Mouse (Mus musculus) C2C12 (cell line): Measurements from ENCODE around the gene Olfr73. TPM values are rescaled to one million over a fixed set of nuclear protein-coding genes. Genes with fewer than 3 reads are reported as not detected.
"Not testable (repeated sequence)": the region's sequence is repeated elsewhere in the genome, so short reads cannot be mapped to it uniquely, and the experiment has no call there.

Source experiments
- H3K27me3 ChIP-seq: one replicate; pipeline ENCODE4 v1.6.1; 2011; ENCODE audit not compliant: control insufficient read depth, insufficient read depth, insufficient read length
- H3K36me3 ChIP-seq: one replicate; pipeline ENCODE4 v1.6.1; 2011; ENCODE audit not compliant: control insufficient read depth, insufficient read depth
- H3K4me3 ChIP-seq: one replicate; pipeline ENCODE4 v1.5.1; 2011; ENCODE audit warnings: mild to moderate bottlenecking, control low read depth; ENCODE audit not compliant: poor library complexity, insufficient read depth, severe bottlenecking
- H3K79me2 ChIP-seq: one replicate; pipeline ENCODE4 v1.6.1; 2011; ENCODE audit not compliant: control insufficient read depth, insufficient read depth
- H3K79me3 ChIP-seq: one replicate; pipeline ENCODE4 v1.6.1; 2011; ENCODE audit warnings: low read depth, control low read depth
- H3ac ChIP-seq: one replicate; pipeline ENCODE3; 2011; ENCODE audit warnings: low read depth; ENCODE audit not compliant: control insufficient read depth, insufficient read length
- CEBPB ChIP-seq: IDR thresholded peaks from one replicate; pipeline ENCODE4 v1.6.1; 2011; ENCODE audit warnings: low read depth, mild to moderate bottlenecking, control low read depth, moderate library complexity
- CTCF ChIP-seq: IDR thresholded peaks from one replicate; pipeline ENCODE4 v1.5.1; 2011; ENCODE audit not compliant: control insufficient read depth, insufficient read depth, insufficient read length
- FOSL1 ChIP-seq: IDR thresholded peaks from one replicate; pipeline ENCODE4 v1.8.0; 2011; ENCODE audit warnings: mild to moderate bottlenecking, low read length; ENCODE audit not compliant: poor library complexity, insufficient read depth, severe bottlenecking
- MAX ChIP-seq: IDR thresholded peaks from one replicate; pipeline ENCODE4 v1.6.1; 2011; ENCODE audit warnings: mild to moderate bottlenecking, control low read depth
- MYOD1 ChIP-seq: IDR thresholded peaks from one replicate; pipeline ENCODE4 v1.6.1; 2011; ENCODE audit warnings: low read depth; ENCODE audit not compliant: control insufficient read depth, insufficient read length
- MYOG ChIP-seq: IDR thresholded peaks from one replicate; pipeline ENCODE4 v1.6.1; 2011; ENCODE audit not compliant: control insufficient read depth, insufficient read length; ENCODE audit errors: extremely low read depth
- USF1 ChIP-seq: IDR thresholded peaks from one replicate; pipeline ENCODE4 v1.6.1; 2011; ENCODE audit warnings: low read depth, mild to moderate bottlenecking, control low read depth, moderate library complexity
- long read RNA-seq, 2 experiments: library from polyadenylated mRNA; unstranded; transcript quantifications; one replicate each; pipeline ENCODE4 v2.0.0; 2019 to 2020
- polyA plus RNA-seq: library from polyadenylated mRNA; unstranded; fragments of >200 nt; fragmentation: generic; extraction: Trizol; gene quantifications from one replicate; pipeline ENCODE4 v1.2.1, GENCODE M21; 2012; ENCODE audit warnings: missing spikeins

Olfr73 gene
- not detected for polyA plus RNA-seq
- long read RNA-seq, experiment 1 = 0 reads
- long read RNA-seq, experiment 2 = 0 reads

GRCm38 (mm10) chr2:88037599-88037998 lies at the start of gene Olfr73:
Gene Olfr73 (minus strand): TSS chr2:88037699.
- TF ChIP-seq CEBPB (no peak), USF1 (no peak), MYOG (no peak), CTCF (no peak), MYOD1 (no peak), MAX (no peak), FOSL1 (no peak)
- no peak within 1 kb of the TSS for H3K4me3 ChIP-seq
- no peak within 1 kb of the TSS for H3ac ChIP-seq
- H3K36me3 ChIP-seq = no peaks in the 10 kb centered on the region
- no peaks in the 10 kb centered on the region for H3K27me3 ChIP-seq
- H3K79me3 ChIP-seq = no peaks in the 10 kb centered on the region
- no peaks in the 10 kb centered on the region for H3K79me2 ChIP-seq

- Histone ChIP-seq H3K4me3 (no peak within 1 kb of the TSS), H3K27me3 (no peaks in the 10 kb centered on the region), H3K36me3 (no peaks in the 10 kb centered on the region), H3K79me3 (no peaks in the 10 kb centered on the region), H3K79me2 (no peaks in the 10 kb centered on the region), H3ac (no peak within 1 kb of the TSS)
- no peak for TF ChIP-seq CTCF
These were observed 34.2 kb upstream of the Olfr73 start, which contains the start of gene Olfr1163 for GRCm38 (mm10) chr2:88071730-88072129. Gene Olfr1163 (minus strand): TSS chr2:88071830.

- no peaks in the 10 kb centered on the region for H3K79me2 ChIP-seq
- TF ChIP-seq USF1 = no peak
- no peak for TF ChIP-seq CTCF
- TF ChIP-seq MYOD1 = no peak
- no peak for TF ChIP-seq MAX
- TF ChIP-seq MYOG = no peak
- no peak for TF ChIP-seq CEBPB
- TF ChIP-seq FOSL1 = no peak
- no peaks in the 10 kb centered on the region for H3K27me3 ChIP-seq
- no peak overlapping the region for H3K4me3 ChIP-seq
- no peaks in the 10 kb centered on the region for H3K79me3 ChIP-seq
- H3K36me3 ChIP-seq = no peaks in the 10 kb centered on the region
- H3ac ChIP-seq = no peak overlapping the region
These were observed 26.1 kb upstream of the Olfr73 start for GRCm38 (mm10) chr2:88063587-88063986.

- TF ChIP-seq MAX = no peak
- no peak for TF ChIP-seq MYOG
- no peak for TF ChIP-seq CEBPB
- TF ChIP-seq FOSL1 = no peak
- no peak within 1 kb of the TSS for H3ac ChIP-seq
- no peaks in the 10 kb centered on the region for H3K79me2 ChIP-seq
- no peaks in the 10 kb centered on the region for H3K27me3 ChIP-seq
- no peak within 1 kb of the TSS for H3K4me3 ChIP-seq
- H3K36me3 ChIP-seq = no peaks in the 10 kb centered on the region
- H3K79me3 ChIP-seq = no peaks in the 10 kb centered on the region
These were observed 13.5 kb upstream of the Olfr73 start, which contains the start of gene Olfr1162 for GRCm38 (mm10) chr2:88051029-88051428. Gene Olfr1162 (minus strand): TSS chr2:88051129.

- H3K27me3 ChIP-seq, H3K4me3 ChIP-seq, H3K36me3 ChIP-seq, H3ac ChIP-seq, H3K79me3 ChIP-seq, H3K79me2 ChIP-seq: not testable (repeated sequence)
These were observed 15.0 kb downstream of the Olfr73 start, which contains the start of gene Olfr1161 for GRCm38 (mm10) chr2:88022474-88022873. Gene Olfr1161 (plus strand): TSS chr2:88022774.

- H3K36me3 ChIP-seq = no peaks in the 10 kb centered on the region
- no peaks in the 10 kb centered on the region for H3K79me2 ChIP-seq
- no peaks in the 10 kb centered on the region for H3K27me3 ChIP-seq
- no peak within 1 kb of the TSS for H3K4me3 ChIP-seq
- no peak within 1 kb of the TSS for H3ac ChIP-seq
- TF ChIP-seq USF1 = no peak
- H3K79me3 ChIP-seq = no peaks in the 10 kb centered on the region
These were observed 29.8 kb downstream of the Olfr73 start, which contains the start of gene Olfr1160 for GRCm38 (mm10) chr2:88007515-88008318. Gene Olfr1160 (minus strand): TSS chr2:88008268.
